In genomic region chr13:75114007-75114424, GRCm38 (mm10) we compare ENCODE assay signal across 29 mouse cellular contexts. TPM values are rescaled to one million over a fixed set of nuclear protein-coding genes. Genes with fewer than 3 reads are reported as not detected.
DNase-seq lines count a peak whose midpoint lies in the region; ATAC-seq and TF ChIP-seq lines count a peak whose summit lies in the region.
"Had no signal": no experiment of that assay in that cellular context is flagged by ENCODE, and none has a peak within 500 bp of the region (broad histone marks: within the 10 kb centered on the region; RNA-seq: fewer than 3 reads in every experiment).

No protein-coding gene starts in this region.

- no peak for TF ChIP-seq CTCF in cortical plate, adult 2 months (IDR thresholded peaks at IDR 0.05; ENCODE audit: extremely low read depth, insufficient read depth, low read length)
- TF ChIP-seq CTCF in olfactory bulb, adult 2 months (IDR thresholded peaks at IDR 0.05; ENCODE audit: insufficient read depth, low read depth, low read length): no peak

- no peaks in the 10 kb centered on the region for H3K27me3 ChIP-seq in intestine, embryonic 16.5 days (replicated peaks; ENCODE audit: control insufficient read depth, insufficient read depth, low read length)
- H3K27me3 ChIP-seq: limb, embryonic 13.5 days; liver, embryonic 12.5 days; midbrain, embryonic 12.5 days; neural tube, embryonic 15.5 days; stomach, embryonic 15.5 days had no signal

- H3K9ac ChIP-seq in intestine, embryonic 16.5 days (ENCODE audit: low read depth, low read length): no peak overlapping the region
- H3K9ac ChIP-seq: limb, embryonic 13.5 days; liver, embryonic 12.5 days; midbrain, embryonic 12.5 days; neural tube, embryonic 15.5 days; stomach, embryonic 15.5 days had no signal

- peaks cover 4% of the 10 kb centered on the region; the same call in 1 of the 2 replicates for H3K4me1 ChIP-seq in cortical plate, adult 2 months (ENCODE audit: control insufficient read depth, insufficient read depth, low read length)
- no peaks in the 10 kb centered on the region for H3K4me1 ChIP-seq in olfactory bulb, adult 2 months (ENCODE audit: control insufficient read depth, insufficient read depth, low read length)
- no peaks in the 10 kb centered on the region for H3K4me1 ChIP-seq in intestine, embryonic 16.5 days (ENCODE audit: control insufficient read depth, insufficient read depth, low read length)
- H3K4me1 ChIP-seq: limb, embryonic 13.5 days; liver, embryonic 12.5 days; midbrain, embryonic 12.5 days; neural tube, embryonic 15.5 days; stomach, embryonic 15.5 days had no signal

- no peaks in the 10 kb centered on the region for H3K36me3 ChIP-seq in intestine, embryonic 16.5 days (ENCODE audit: control insufficient read depth, insufficient read depth, low read length)
- H3K36me3 ChIP-seq: limb, embryonic 13.5 days; liver, embryonic 12.5 days; midbrain, embryonic 12.5 days; neural tube, embryonic 15.5 days; stomach, embryonic 15.5 days had no signal

- H3K9me3 ChIP-seq in intestine, embryonic 16.5 days (ENCODE audit: control insufficient read depth, low read length): no peaks in the 10 kb centered on the region
- H3K9me3 ChIP-seq: limb, embryonic 13.5 days; liver, embryonic 12.5 days; midbrain, embryonic 12.5 days; neural tube, embryonic 15.5 days; stomach, embryonic 15.5 days had no signal

- H3K4me2 ChIP-seq in intestine, embryonic 16.5 days (ENCODE audit: low read depth, low read length): no peak overlapping the region
- H3K4me2 ChIP-seq: heart, embryonic 11.5 days; limb, embryonic 13.5 days; liver, embryonic 12.5 days; midbrain, embryonic 12.5 days; neural tube, embryonic 15.5 days; stomach, embryonic 15.5 days had no signal

- H3K4me3 ChIP-seq in cortical plate, adult 2 months (ENCODE audit: insufficient read depth, low read length): no peak overlapping the region
- H3K4me3 ChIP-seq in olfactory bulb, adult 2 months (ENCODE audit: insufficient read depth, low read depth, low read length): no peak overlapping the region
- H3K4me3 ChIP-seq in intestine, embryonic 16.5 days (ENCODE audit: low read length): no peak overlapping the region
- H3K4me3 ChIP-seq: gastrocnemius, adult 2 months; limb, embryonic 13.5 days; liver, embryonic 12.5 days; midbrain, embryonic 12.5 days; neural tube, embryonic 15.5 days; stomach, embryonic 15.5 days had no signal

- ATAC-seq in intestine, embryonic 16.5 days: no peak
- ATAC-seq: activated CD4-positive, CD25-positive, alpha-beta regulatory T cell, adult 4 months; forebrain, embryonic 14.5 days; hindbrain, postnatal 0 days; intestine, postnatal 0 days; liver, embryonic 12.5 days had no signal

- peak overlapping the region; percentile 81; the same call in 1 of the 2 replicates for H3K27ac ChIP-seq in cortical plate, adult 2 months (ENCODE audit: insufficient read depth, low read length)
- H3K27ac ChIP-seq in olfactory bulb, adult 2 months (ENCODE audit: insufficient read depth, low read depth, low read length): peak overlapping the region; percentile 75; the same call in 1 of the 2 replicates
- no peak overlapping the region for H3K27ac ChIP-seq in intestine, embryonic 16.5 days (ENCODE audit: low read length)
- H3K27ac ChIP-seq: gastrocnemius, adult 2 months; hindbrain, postnatal 0 days; limb, embryonic 13.5 days; liver, embryonic 12.5 days; midbrain, embryonic 12.5 days; neural tube, embryonic 15.5 days; stomach, embryonic 15.5 days had no signal

- DNase-seq in layer of hippocampus, adult 9-11 months: peak; percentile 31
- no peak for DNase-seq in layer of hippocampus, postnatal 25 days (ENCODE audit: extremely low spot score in 1 of 2, low spot score in 1 of 2)
- peak; percentile 42 for DNase-seq in gonadal fat pad, adult 2 months (ENCODE audit: low read depth)
- DNase-seq in thymus, postnatal 25 days: no peak
- DNase-seq: adrenal gland, postnatal 10 days; cerebellum, adult 2 months; cerebellum, postnatal 36 days; gastrocnemius, adult 2 months; kidney, postnatal 25 days; lung, adult 18-20 months; lung, postnatal 14 days; thymus, adult 18-20 months had no signal

- 71% methylated on average over 2 of the region's 2 CpGs for whole genome bisulfite sequencing in olfactory bulb, adult 2 months
- WGBS in intestine, embryonic 16.5 days: 76% methylated on average over 2 of the region's 2 CpGs

- TF ChIP-seq POLR2A in cortical plate, adult 2 months (IDR thresholded peaks at IDR 0.05; ENCODE audit: extremely low read depth, insufficient read depth, low read length): no peak
- TF ChIP-seq POLR2A in olfactory bulb, adult 2 months (IDR thresholded peaks at IDR 0.05; ENCODE audit: insufficient read depth, low read depth, low read length): no peak

RNA-seq across cellular contexts. Expression of gene Pcsk1, which starts 24.4 kb away (rescaled TPM):
- total RNA-seq in layer of hippocampus, postnatal 25 days (2021): 10 to 100 TPM; 15.6 to 17.9 TPM
- polyA plus RNA-seq in cortical plate, adult 2 months (2012; rRNA removed): 15.6 and 17.5 TPM in 2 replicates
- polyA plus RNA-seq in gonadal fat pad, adult 2 months (2012; rRNA removed): not detected in 2 replicates
- not detected in 2 replicates for polyA plus RNA-seq in olfactory bulb, adult 2 months (2012; ENCODE audit: insufficient read depth, insufficient read length, low replicate concordance, missing spikeins)
- 3.2 and 4.7 TPM in 2 replicates for polyA plus RNA-seq in intestine, embryonic 16.5 days (2015; fragmentation: Nextera tagmentation; extraction: Ambion mirVana)
- total RNA-seq: granulocyte monocyte progenitor cell, adult 5-6 weeks; megakaryocyte progenitor cell, adult 5-6 weeks; MEL had no signal
- polyA plus RNA-seq: kidney, embryonic 14.5 days; liver, embryonic 12.5 days had no signal

Comparison
In these comparisons a context has a peak if more than half of its experiments do, and no peak if none do; other contexts are left out.
1. DNase-seq: peak in layer of hippocampus, adult 9-11 months (single experiment) and gonadal fat pad, adult 2 months (single experiment); none in layer of hippocampus, postnatal 25 days (0 of 2) and thymus, postnatal 25 days (single experiment).